Mouse (Mus musculus) cortical plate, adult 2 months (tissue): ENCODE data around the gene Phc2.

ENCODE experiments used
- CTCF ChIP-seq: fragments of 200-500 bp; IDR thresholded peaks from 2 replicates; pipeline ENCODE4 v1.5.1; 2011; ENCODE audit warnings: mild to moderate bottlenecking, control low read depth, low read length; ENCODE audit not compliant: insufficient read depth; ENCODE audit errors: extremely low read depth
- POLR2A ChIP-seq: fragments of 200-500 bp; IDR thresholded peaks from 2 replicates; pipeline ENCODE4 v1.6.1; 2011; ENCODE audit warnings: mild to moderate bottlenecking, low read length, control low read depth; ENCODE audit not compliant: insufficient read depth; ENCODE audit errors: extremely low read depth

DNA sequence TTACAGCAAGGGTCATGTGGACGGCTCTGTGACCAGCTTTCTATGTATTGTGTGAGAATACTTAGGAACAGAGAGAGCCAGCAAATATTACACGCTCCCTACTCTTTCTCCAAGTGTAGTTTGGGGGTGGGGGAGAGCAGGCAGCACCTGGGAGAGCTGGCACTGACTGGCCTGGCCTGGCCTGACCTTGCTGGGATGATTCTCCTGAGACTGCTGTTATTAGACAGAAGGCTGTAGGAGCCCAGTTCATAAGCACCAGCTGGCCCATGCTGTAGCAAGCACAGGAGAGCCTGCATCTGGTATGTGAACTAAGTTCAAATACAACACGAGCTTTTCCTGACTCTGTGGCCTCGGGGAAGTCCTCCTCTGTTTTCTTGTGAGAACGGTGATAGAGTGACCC lies 38.7 kb downstream of the Phc2 start:
- TF ChIP-seq CTCF, result no peak
- no peak for TF ChIP-seq POLR2A
